Mouse (Mus musculus) limb, embryonic 13.5 days (tissue): Measurements from ENCODE around the gene Prdm10. TPM values are rescaled to one million over a fixed set of nuclear protein-coding genes. Genes with fewer than 3 reads are reported as not detected.

Source experiments
- ATAC-seq: fragments of 200-750 bp; cut with Nextera tagmentation; 2 replicates; pipeline ENCODE4 v1.8.0; 2017; ENCODE audit warnings: low read depth, moderate number of reproducible peaks, moderate TSS enrichment; ENCODE audit not compliant: low FRiP score
- H3K27ac ChIP-seq: fragments of 300-500 bp; sonication (generic); 2 replicates; pipeline ENCODE4 v1.5.1; 2015; ENCODE audit warnings: inconsistent platforms, mild to moderate bottlenecking, moderate library complexity
- H3K27me3 ChIP-seq: fragments of 300-500 bp; sonication (generic); 2 replicates; pipeline ENCODE4 v1.6.1; 2015; ENCODE audit warnings: mild to moderate bottlenecking, inconsistent platforms
- H3K36me3 ChIP-seq: fragments of 300-500 bp; sonication (generic); 2 replicates; pipeline ENCODE4 v1.6.1; 2015; ENCODE audit warnings: inconsistent platforms, mild to moderate bottlenecking, moderate library complexity
- H3K4me1 ChIP-seq: fragments of 300-500 bp; sonication (generic); 2 replicates; pipeline ENCODE4 v1.6.1; 2015; ENCODE audit warnings: inconsistent platforms
- H3K4me2 ChIP-seq: fragments of 300-500 bp; sonication (generic); replicated peaks from 2 replicates; pipeline ENCODE4 v1.6.1; 2015; ENCODE audit warnings: inconsistent platforms, mild to moderate bottlenecking, moderate library complexity
- H3K4me3 ChIP-seq: fragments of 300-500 bp; sonication (generic); 2 replicates; pipeline ENCODE4 v1.5.1; 2015; ENCODE audit warnings: moderate library complexity, mild to moderate bottlenecking, inconsistent platforms
- H3K9ac ChIP-seq: fragments of 300-500 bp; sonication (generic); 2 replicates; pipeline ENCODE4 v1.6.1; 2015; ENCODE audit warnings: mild to moderate bottlenecking, inconsistent platforms
- H3K9me3 ChIP-seq: fragments of 300-500 bp; sonication (generic); 2 replicates; pipeline ENCODE4 v1.6.1; 2016; ENCODE audit warnings: inconsistent platforms
- WGBS: fragments of 180-500 bp; shearing (Covaris S2); methylation state at CpG from one replicate; pipeline ENCODE4 v1.1.7; 2015; 5-methylcytosine and 5-hydroxymethylcytosine counted together
- polyA plus RNA-seq: library from polyadenylated mRNA; unstranded; fragments of >200 nt; fragmentation: Nextera tagmentation; extraction: Ambion mirVana; gene quantifications from 2 replicates; pipeline ENCODE4 v1.2.1, GENCODE M21; 2015

The Prdm10 gene
- polyA plus RNA-seq = 5.1 and 5.2 TPM in 2 replicates

- WGBS = under 1% methylated on average over 37 of the region's 45 CpGs
- H3K4me3 ChIP-seq = peak within 1 kb of the TSS; percentile 80
Observed at GRCm38 (mm10) chr9:31280366-31281010, at the start of gene Prdm10. Prdm10 (plus strand) TSS chr9:31280538.

GRCm38 (mm10) chr9:31235030-31235429, 45.3 kb upstream of the Prdm10 start:
- Histone ChIP-seq H3K4me3 (no peak overlapping the region), H3K9me3 (no peaks in the 10 kb centered on the region), H3K9ac (no peak overlapping the region), H3K27ac (no peak overlapping the region), H3K27me3 (no peaks in the 10 kb centered on the region), H3K4me2 (no peak overlapping the region), H3K4me1 (peaks cover 20% of the 10 kb centered on the region), H3K36me3 (no peaks in the 10 kb centered on the region)
- ATAC-seq = no peak
- WGBS = 48% methylated on average over 4 of the region's 4 CpGs

More at GRCm38 (mm10) chr9:31280366-31281010, at the start of gene Prdm10:
- Histone ChIP-seq H3K36me3 (no peaks in the 10 kb centered on the region), H3K9ac (peak within 1 kb of the TSS; percentile 95), H3K4me1 (peaks cover 25% of the 10 kb centered on the region), H3K4me2 (peak within 1 kb of the TSS; percentile 78), H3K27ac (peak within 1 kb of the TSS; percentile 99), H3K9me3 (no peaks in the 10 kb centered on the region), H3K27me3 (no peaks in the 10 kb centered on the region)
- peak; percentile 95 for ATAC-seq

GRCm38 (mm10) chr9:31235489-31235888, 44.8 kb upstream of the Prdm10 start:
- Histone ChIP-seq H3K9me3 (no peaks in the 10 kb centered on the region), H3K4me1 (peaks cover 20% of the 10 kb centered on the region), H3K9ac (no peak overlapping the region), H3K4me2 (no peak overlapping the region), H3K4me3 (no peak overlapping the region), H3K36me3 (no peaks in the 10 kb centered on the region), H3K27me3 (no peaks in the 10 kb centered on the region), H3K27ac (no peak overlapping the region)
- WGBS = 70% methylated on average over 9 of the region's 9 CpGs
- ATAC-seq = no peak

- Histone ChIP-seq H3K9me3 (no peaks in the 10 kb centered on the region), H3K4me1 (peaks cover 20% of the 10 kb centered on the region), H3K9ac (no peak overlapping the region), H3K4me2 (no peak overlapping the region), H3K36me3 (no peaks in the 10 kb centered on the region), H3K27ac (no peak overlapping the region), H3K27me3 (no peaks in the 10 kb centered on the region), H3K4me3 (no peak overlapping the region)
- ATAC-seq = no peak
- 46% methylated on average over 5 of the region's 5 CpGs for WGBS
Observed at GRCm38 (mm10) chr9:31236079-31236478, 44.3 kb upstream of the Prdm10 start.

GRCm38 (mm10) chr9:31238526-31238925, 41.8 kb upstream of the Prdm10 start:
- Histone ChIP-seq H3K27ac (no peak overlapping the region), H3K4me3 (no peak overlapping the region), H3K4me1 (peaks cover 5% of the 10 kb centered on the region; the same call in 1 of the 2 replicates), H3K36me3 (no peaks in the 10 kb centered on the region), H3K9ac (no peak overlapping the region), H3K27me3 (no peaks in the 10 kb centered on the region), H3K4me2 (no peak overlapping the region), H3K9me3 (no peaks in the 10 kb centered on the region)
- 78% methylated on average over 2 of the region's 2 CpGs for WGBS
- ATAC-seq = no peak

GRCm38 (mm10) chr9:31239551-31239950, 40.8 kb upstream of the Prdm10 start:
- no peaks in the 10 kb centered on the region for H3K9me3 ChIP-seq
- no peak overlapping the region for H3K4me3 ChIP-seq
- no peak for ATAC-seq
- no peaks in the 10 kb centered on the region for H3K36me3 ChIP-seq
- H3K4me1 ChIP-seq = peaks cover 5% of the 10 kb centered on the region; the same call in 1 of the 2 replicates
- no peak overlapping the region for H3K9ac ChIP-seq
- H3K27me3 ChIP-seq = no peaks in the 10 kb centered on the region
- H3K4me2 ChIP-seq = no peak overlapping the region
- no peak overlapping the region for H3K27ac ChIP-seq
- 87% methylated on average over 2 of the region's 2 CpGs for WGBS

- WGBS = 84% methylated on average over 8 of the region's 8 CpGs
- no peak for ATAC-seq
- no peak overlapping the region for H3K4me3 ChIP-seq
- no peaks in the 10 kb centered on the region for H3K9me3 ChIP-seq
- no peak overlapping the region for H3K27ac ChIP-seq
- no peaks in the 10 kb centered on the region for H3K27me3 ChIP-seq
- no peak overlapping the region for H3K9ac ChIP-seq
- H3K4me1 ChIP-seq = no peaks in the 10 kb centered on the region
- no peaks in the 10 kb centered on the region for H3K36me3 ChIP-seq
- H3K4me2 ChIP-seq = no peak overlapping the region
Observed at GRCm38 (mm10) chr9:31240522-31241207, 39.7 kb upstream of the Prdm10 start.

GRCm38 (mm10) chr9:31241208-31241699, 39.1 kb upstream of the Prdm10 start:
- WGBS = 82% methylated on average over 7 of the region's 7 CpGs
- ATAC-seq = no peak
- Histone ChIP-seq H3K9me3 (no peaks in the 10 kb centered on the region), H3K27me3 (no peaks in the 10 kb centered on the region), H3K4me1 (no peaks in the 10 kb centered on the region), H3K4me2 (no peak overlapping the region), H3K4me3 (no peak overlapping the region), H3K36me3 (no peaks in the 10 kb centered on the region), H3K9ac (no peak overlapping the region), H3K27ac (no peak overlapping the region)

- no peaks in the 10 kb centered on the region for H3K27me3 ChIP-seq
- no peak for ATAC-seq
- H3K4me3 ChIP-seq = no peak overlapping the region
- 61% methylated on average over 18 of the region's 18 CpGs for WGBS
- H3K4me1 ChIP-seq = no peaks in the 10 kb centered on the region
- H3K4me2 ChIP-seq = no peak overlapping the region
- no peak overlapping the region for H3K27ac ChIP-seq
- H3K9ac ChIP-seq = no peak overlapping the region
- H3K36me3 ChIP-seq = no peaks in the 10 kb centered on the region
- no peaks in the 10 kb centered on the region for H3K9me3 ChIP-seq
Observed at GRCm38 (mm10) chr9:31243306-31243938, 36.9 kb upstream of the Prdm10 start.

GRCm38 (mm10) chr9:31243939-31244333, 36.4 kb upstream of the Prdm10 start:
- Histone ChIP-seq H3K4me3 (no peak overlapping the region), H3K9me3 (no peaks in the 10 kb centered on the region), H3K4me1 (no peaks in the 10 kb centered on the region), H3K27ac (no peak overlapping the region), H3K27me3 (no peaks in the 10 kb centered on the region), H3K9ac (no peak overlapping the region), H3K36me3 (no peaks in the 10 kb centered on the region), H3K4me2 (no peak overlapping the region)
- ATAC-seq = no peak
- 76% methylated on average over 5 of the region's 5 CpGs for WGBS

- no peaks in the 10 kb centered on the region for H3K9me3 ChIP-seq
- H3K27me3 ChIP-seq = no peaks in the 10 kb centered on the region
- ATAC-seq = no peak
- H3K4me3 ChIP-seq = no peak overlapping the region
- no peaks in the 10 kb centered on the region for H3K4me1 ChIP-seq
- no peaks in the 10 kb centered on the region for H3K36me3 ChIP-seq
- H3K27ac ChIP-seq = no peak overlapping the region
- H3K4me2 ChIP-seq = no peak overlapping the region
- 84% methylated on average over 6 of the region's 6 CpGs for WGBS
- no peak overlapping the region for H3K9ac ChIP-seq
Observed at GRCm38 (mm10) chr9:31245006-31245405, 35.3 kb upstream of the Prdm10 start.

- Histone ChIP-seq H3K27ac (no peak overlapping the region), H3K36me3 (no peaks in the 10 kb centered on the region), H3K4me1 (no peaks in the 10 kb centered on the region), H3K9me3 (no peaks in the 10 kb centered on the region), H3K4me2 (no peak overlapping the region), H3K9ac (no peak overlapping the region), H3K4me3 (no peak overlapping the region), H3K27me3 (no peaks in the 10 kb centered on the region)
- ATAC-seq = no peak
- WGBS = 58% methylated on average over 6 of the region's 6 CpGs
Observed at GRCm38 (mm10) chr9:31246421-31246820, 33.9 kb upstream of the Prdm10 start.
